Comparison of ENCODE assay signal across 15 mouse cellular contexts in the genomic region with DNA sequence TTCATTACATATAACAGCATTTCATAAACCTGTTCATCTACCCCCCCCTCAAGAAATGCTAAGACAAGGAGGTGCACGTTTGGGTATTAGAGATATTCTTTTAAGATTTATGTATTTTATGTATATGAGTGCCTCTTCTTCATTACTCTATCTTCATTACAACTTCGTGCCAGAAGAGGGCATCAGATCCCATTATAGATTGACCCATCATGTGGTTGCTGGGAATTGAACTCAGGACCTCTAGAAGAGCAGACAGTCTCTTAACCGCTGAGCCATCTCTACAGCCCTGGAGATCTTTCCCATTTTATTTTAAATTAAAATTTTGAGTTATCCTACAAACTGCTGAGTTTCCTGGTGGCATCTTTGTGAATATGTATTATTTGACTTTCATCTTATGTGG.
DNase-seq lines count a peak whose midpoint lies in the region; ATAC-seq and TF ChIP-seq lines count a peak whose summit lies in the region.
"Had no signal": no experiment of that assay in that cellular context is flagged by ENCODE, and none has a peak within 500 bp of the region (broad histone marks: within the 10 kb centered on the region; RNA-seq: fewer than 3 reads in every experiment).

No protein-coding gene starts in this region.

- H3K36me3 ChIP-seq in hindbrain, postnatal 0 days (ENCODE audit: insufficient read depth, low read length): no peaks in the 10 kb centered on the region
- peaks cover 32% of the 10 kb centered on the region for H3K36me3 ChIP-seq in hindbrain, embryonic 12.5 days
- H3K36me3 ChIP-seq in lung, embryonic 14.5 days (ENCODE audit: insufficient read depth): no peaks in the 10 kb centered on the region
- H3K36me3 ChIP-seq in stomach, postnatal 0 days (ENCODE audit: control insufficient read depth, insufficient read depth, low read length): no peaks in the 10 kb centered on the region

- no peak overlapping the region for H3K4me2 ChIP-seq in hindbrain, postnatal 0 days (ENCODE audit: low read depth, low read length)
- no peak overlapping the region for H3K4me2 ChIP-seq in hindbrain, embryonic 12.5 days (replicated peaks)
- H3K4me2 ChIP-seq in lung, embryonic 14.5 days: no peak overlapping the region
- no peak overlapping the region for H3K4me2 ChIP-seq in stomach, postnatal 0 days (replicated peaks; ENCODE audit: low read depth)
- H3K4me2 ChIP-seq: embryonic facial prominence, embryonic 13.5 days; hindbrain, embryonic 14.5 days had no signal

- no peak overlapping the region for H3K27ac ChIP-seq in hindbrain, postnatal 0 days
- no peak overlapping the region for H3K27ac ChIP-seq in hindbrain, embryonic 12.5 days
- no peak overlapping the region for H3K27ac ChIP-seq in lung, embryonic 14.5 days (ENCODE audit: low read depth)
- no peak overlapping the region for H3K27ac ChIP-seq in stomach, postnatal 0 days (replicated peaks)
- H3K27ac ChIP-seq: embryonic facial prominence, embryonic 13.5 days; hindbrain, embryonic 14.5 days had no signal

- no peak overlapping the region for H3K4me3 ChIP-seq in hindbrain, postnatal 0 days (ENCODE audit: low read length)
- no peak overlapping the region for H3K4me3 ChIP-seq in hindbrain, embryonic 12.5 days
- no peak overlapping the region for H3K4me3 ChIP-seq in lung, embryonic 14.5 days (ENCODE audit: low read depth, low read length)
- H3K4me3 ChIP-seq in stomach, postnatal 0 days (ENCODE audit: low read depth, low read length): no peak overlapping the region
- H3K4me3 ChIP-seq: embryonic facial prominence, embryonic 13.5 days had no signal

- H3K27me3 ChIP-seq in hindbrain, postnatal 0 days (ENCODE audit: insufficient read depth, low read length): no peaks in the 10 kb centered on the region
- H3K27me3 ChIP-seq in hindbrain, embryonic 12.5 days: no peaks in the 10 kb centered on the region
- H3K27me3 ChIP-seq in lung, embryonic 14.5 days (ENCODE audit: insufficient read depth, low read length): no peaks in the 10 kb centered on the region
- no peaks in the 10 kb centered on the region for H3K27me3 ChIP-seq in stomach, postnatal 0 days (ENCODE audit: control insufficient read depth, insufficient read depth, low read length)
- H3K27me3 ChIP-seq: embryonic facial prominence, embryonic 13.5 days had no signal

- no peak for DNase-seq in hindbrain, postnatal 0 days (ENCODE audit: low spot score)
- DNase-seq in lung, embryonic 14.5 days: no peak
- DNase-seq in lung, postnatal 4 days: no peak
- DNase-seq in ES-CJ7 (ENCODE audit: low read depth, low spot score): peak; percentile 19
- DNase-seq in stomach, postnatal 0 days (ENCODE audit: low spot score): no peak
- no peak for DNase-seq in cerebellum, postnatal 36 days
- DNase-seq: cerebellum, adult 8-10 months; gastrocnemius, postnatal 10 days; heart, postnatal 10 days; kidney, adult 8-10 months; right cerebral cortex, postnatal 14 days; thymus, postnatal 36 days had no signal

- no peak for TF ChIP-seq EP300 in stomach, postnatal 0 days (optimal IDR thresholded peaks at IDR 0.05)

- peak; percentile 29; the same call in 1 of the 2 replicates for TF ChIP-seq CTCF in hindbrain, postnatal 0 days (IDR thresholded peaks at IDR 0.05; ENCODE audit: low read depth)
- TF ChIP-seq CTCF in lung, embryonic 14.5 days (IDR thresholded peaks at IDR 0.05; ENCODE audit: low read depth): 0 out of 2 replicates have a peak, but pooled peaks have one; percentile 7
- TF ChIP-seq CTCF in stomach, postnatal 0 days (IDR thresholded peaks at IDR 0.05; ENCODE audit: low read depth): peak; percentile 35

- H3K9ac ChIP-seq in hindbrain, postnatal 0 days (replicated peaks; ENCODE audit: low read length): no peak overlapping the region
- no peak overlapping the region for H3K9ac ChIP-seq in hindbrain, embryonic 12.5 days
- no peak overlapping the region for H3K9ac ChIP-seq in lung, embryonic 14.5 days
- H3K9ac ChIP-seq in stomach, postnatal 0 days (ENCODE audit: low read length): no peak overlapping the region
- H3K9ac ChIP-seq: embryonic facial prominence, embryonic 13.5 days; hindbrain, embryonic 14.5 days had no signal

- H3K9me3 ChIP-seq in hindbrain, postnatal 0 days (ENCODE audit: low read length): no peaks in the 10 kb centered on the region
- H3K9me3 ChIP-seq in hindbrain, embryonic 12.5 days (replicated peaks): peaks cover 7% of the 10 kb centered on the region; the same call in 1 of the 2 replicates
- H3K9me3 ChIP-seq in lung, embryonic 14.5 days (ENCODE audit: low read depth, low read length): peaks cover 4% of the 10 kb centered on the region; the same call in 1 of the 2 replicates
- no peaks in the 10 kb centered on the region for H3K9me3 ChIP-seq in stomach, postnatal 0 days (ENCODE audit: control insufficient read depth, low read length)

- WGBS in hindbrain, postnatal 0 days: 80% methylated on average over 3 of the region's 3 CpGs
- WGBS in hindbrain, embryonic 12.5 days: 76% methylated on average over 3 of the region's 3 CpGs
- WGBS in lung, embryonic 14.5 days: 69% methylated on average over 3 of the region's 3 CpGs
- WGBS in stomach, postnatal 0 days: 74% methylated on average over 3 of the region's 3 CpGs

- no peak for ATAC-seq in hindbrain, postnatal 0 days
- ATAC-seq in hindbrain, embryonic 12.5 days (ENCODE audit: low FRiP score): no peak
- ATAC-seq in lung, embryonic 14.5 days (ENCODE audit: insufficient read depth): no peak
- no peak for ATAC-seq in stomach, postnatal 0 days (ENCODE audit: low FRiP score, low TSS enrichment)

- H3K4me1 ChIP-seq in hindbrain, postnatal 0 days (ENCODE audit: insufficient read depth, low read length): no peaks in the 10 kb centered on the region
- peaks cover 8% of the 10 kb centered on the region for H3K4me1 ChIP-seq in hindbrain, embryonic 12.5 days
- H3K4me1 ChIP-seq in lung, embryonic 14.5 days (ENCODE audit: insufficient read depth): no peaks in the 10 kb centered on the region
- no peaks in the 10 kb centered on the region for H3K4me1 ChIP-seq in stomach, postnatal 0 days (replicated peaks; ENCODE audit: control insufficient read depth, insufficient read depth)
